ENCODE assay signal across 7 mouse cellular contexts in genomic region chr15:84922884-84923507, GRCm38 (mm10). TPM values are rescaled to one million over a fixed set of nuclear protein-coding genes. Genes with fewer than 3 reads are reported as not detected.
DNase-seq lines count a peak whose midpoint lies in the region; ATAC-seq lines count a peak whose summit lies in the region.

TSS of gene Nup50 (plus strand) at chr15:84923411.

- no peaks in the 10 kb centered on the region for H3K9me3 ChIP-seq in intestine, embryonic 15.5 days
- H3K9me3 ChIP-seq in midbrain, embryonic 10.5 days (replicated peaks), result no peaks in the 10 kb centered on the region

- no peaks in the 10 kb centered on the region for H3K27me3 ChIP-seq in intestine, embryonic 15.5 days (replicated peaks)
- no peaks in the 10 kb centered on the region for H3K27me3 ChIP-seq in midbrain, embryonic 10.5 days (ENCODE audit: low read depth, poor library complexity, severe bottlenecking)

- ATAC-seq in intestine, embryonic 15.5 days, result peak; percentile 96

- peak within 1 kb of the TSS; percentile 97 for H3K27ac ChIP-seq in intestine, embryonic 15.5 days
- H3K27ac ChIP-seq in midbrain, embryonic 10.5 days (replicated peaks), result peak within 1 kb of the TSS; percentile 97

- H3K36me3 ChIP-seq in intestine, embryonic 15.5 days, result peaks cover 8% of the 10 kb centered on the region
- H3K36me3 ChIP-seq in midbrain, embryonic 10.5 days, result peaks cover 37% of the 10 kb centered on the region

- H3K4me2 ChIP-seq in intestine, embryonic 15.5 days (replicated peaks), result peak within 1 kb of the TSS; percentile 76

- peak within 1 kb of the TSS; percentile 100 for H3K4me3 ChIP-seq in intestine, embryonic 15.5 days (replicated peaks)
- peak within 1 kb of the TSS; percentile 97 for H3K4me3 ChIP-seq in midbrain, embryonic 10.5 days

- peak within 1 kb of the TSS; percentile 99 for H3K9ac ChIP-seq in intestine, embryonic 15.5 days

- whole genome bisulfite sequencing in intestine, embryonic 15.5 days, result under 1% methylated on average over 60 of the region's 60 CpGs
- under 1% methylated on average over 60 of the region's 60 CpGs for WGBS in midbrain, embryonic 10.5 days

- DNase-seq in adrenal gland, adult 2 months, result peak; percentile 100
- peak; percentile 99 for DNase-seq in embryo, embryonic 11.5 days (ENCODE audit: low read depth, low spot score)
- DNase-seq in gastrocnemius, postnatal 36 days, result peak; percentile 100
- DNase-seq in left cerebral cortex, postnatal 25 days (ENCODE audit: low spot score in 2 of 2), result peak; percentile 100
- peak; percentile 100 for DNase-seq in midbrain, embryonic 10.5 days (ENCODE audit: low spot score)
- DNase-seq in right cerebral cortex, postnatal 4 days, result peak; percentile 100

- peaks cover 10% of the 10 kb centered on the region for H3K4me1 ChIP-seq in intestine, embryonic 15.5 days (replicated peaks)
- peaks cover 39% of the 10 kb centered on the region for H3K4me1 ChIP-seq in midbrain, embryonic 10.5 days

- intact Hi-C loops in gastrocnemius, postnatal 36 days (cut with DNase I), result no loop called here
- intact Hi-C loops in left cerebral cortex, postnatal 25 days (cut with DNase I), result loop anchor here (1.0 to 5.0 kb wide), 2 partner anchors 51 to 67 kb away; partner anchors contain the start of gene Phf21b

RNA-seq across cellular contexts. Expression of gene Nup50, which starts in this region (rescaled TPM):
- 10 to 100 TPM; 31.8 to 44.1 TPM for total RNA-seq in adrenal gland, adult 2 months (2021)
- 6.0 and 6.6 TPM in 2 replicates for polyA plus RNA-seq in adrenal gland, adult 2 months (2012; rRNA removed)
- 10 to 100 TPM; 12.4 to 14.8 TPM for total RNA-seq in gastrocnemius, postnatal 36 days (2021)
- 36.8 and 40.4 TPM in 2 replicates for polyA plus RNA-seq in intestine, embryonic 15.5 days (2015; fragmentation: Nextera tagmentation; extraction: Ambion mirVana)
- total RNA-seq in left cerebral cortex, postnatal 25 days (2021), result 10 to 100 TPM; 32.5 to 34.5 TPM
- 70.5 and 70.7 TPM in 2 replicates for polyA plus RNA-seq in midbrain, embryonic 10.5 days (2016; fragmentation: Nextera tagmentation; extraction: Ambion mirVana)

Comparison
In these comparisons a context has a peak if more than half of its experiments do, and no peak if none do; other contexts are left out.
1. Peak in every context shown above with its lines: DNase-seq, ATAC-seq, H3K4me3 ChIP-seq and H3K27ac ChIP-seq.